Mouse (Mus musculus) layer of hippocampus, adult 2 months (tissue): ENCODE results near the gene Mmgt2. TPM values are rescaled to one million over a fixed set of nuclear protein-coding genes. Genes with fewer than 3 reads are reported as not detected.

Experiments used
- DNase-seq, 2 experiments: peaks; one replicate each; pipeline ENCODE4 v3.0.0; 2022; ENCODE audit warnings: low spot score in 2 of 2
- H3K27ac ChIP-seq: fragments of 200-600 bp; 2 replicates; pipeline ENCODE4 v1.8.1; 2022
- H3K4me3 ChIP-seq: fragments of 200-600 bp; 2 replicates; pipeline ENCODE4 v1.8.1; 2022; ENCODE audit warnings: mild to moderate bottlenecking
- CTCF ChIP-seq: fragments of 200-600 bp; conservative IDR thresholded peaks from 2 replicates; pipeline ENCODE4 v1.8.1; 2022; ENCODE audit warnings: antibody characterized with exemption, mild to moderate bottlenecking, moderate library complexity
- total RNA-seq, 2 experiments: library from RNA; stranded (reverse); gene quantifications; 2 replicates each; pipeline ENCODE4 v1.2.3; 2021

Gene Mmgt2
- total RNA-seq, 2 experiments from 2014 or later: 15.8 to 16.5 TPM

DNA sequence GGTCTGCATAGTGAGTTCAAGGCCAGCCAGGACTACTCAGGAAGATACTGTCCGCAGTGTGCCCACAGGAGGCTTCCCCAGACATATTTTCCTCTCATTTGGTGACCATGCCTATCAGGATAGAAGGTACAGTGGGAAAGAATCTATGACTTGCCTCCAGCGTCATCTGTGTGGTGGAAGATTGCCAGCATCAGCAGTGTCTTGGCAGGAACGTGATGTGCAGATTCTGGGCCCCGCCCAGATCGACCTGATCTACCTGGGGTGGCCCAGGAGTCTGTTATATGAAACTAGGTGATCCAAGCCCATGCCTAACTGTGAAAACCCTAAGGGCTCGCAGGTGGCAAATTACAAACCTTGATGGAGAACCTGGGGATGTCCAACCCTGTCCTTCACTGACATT is 21.5 kb downstream of the Mmgt2 start:
- DNase-seq: no peak
- TF ChIP-seq CTCF: no peak
- peak overlapping the region; percentile 20; the same call in 1 of the 2 replicates for H3K4me3 ChIP-seq
- H3K27ac ChIP-seq: peak overlapping the region; percentile 53; the same call in 1 of the 2 replicates

DNA sequence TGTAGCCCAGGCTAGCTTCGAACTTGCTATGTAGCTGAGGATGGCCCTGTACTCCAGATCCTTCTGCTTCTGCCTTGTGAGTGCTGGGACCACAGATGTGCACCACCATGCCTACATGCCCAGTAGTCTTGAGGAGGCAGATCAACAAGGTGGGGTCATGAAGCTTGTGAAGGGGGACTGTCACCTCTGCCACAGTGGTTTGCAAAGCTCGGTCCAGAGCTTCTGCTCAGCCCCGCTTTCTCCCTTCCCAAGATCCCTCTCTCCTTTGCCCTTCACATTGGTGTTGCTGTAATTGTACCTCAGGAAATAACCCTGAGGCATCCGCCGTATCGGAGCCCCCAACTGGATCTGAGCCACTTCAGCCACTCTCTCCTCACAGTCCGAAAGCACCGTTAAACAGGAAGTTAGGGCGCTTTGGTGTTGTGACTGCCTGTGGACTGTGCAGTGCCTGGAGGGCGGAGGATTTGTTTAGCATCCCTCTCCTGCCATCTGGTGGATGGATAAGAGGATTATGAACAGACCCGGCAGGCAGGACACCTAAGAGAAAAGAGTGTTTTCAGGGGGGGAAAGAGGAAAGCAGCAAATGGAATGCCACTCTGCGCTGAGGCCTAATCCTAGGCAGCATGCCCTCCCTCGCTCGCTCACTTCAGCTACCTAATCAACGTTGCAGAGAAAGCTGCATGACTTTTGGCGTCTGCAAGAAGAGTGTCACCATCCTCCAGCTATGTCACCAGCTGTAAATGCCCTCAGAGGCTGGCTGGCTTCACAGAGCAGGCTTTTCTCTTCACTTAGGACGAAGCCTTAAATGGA is 27.2 kb downstream of the Mmgt2 start:
- DNase-seq: peak; percentile 79 to 84
- H3K27ac ChIP-seq: no peak overlapping the region
- TF ChIP-seq CTCF: peak; percentile 84
- peak overlapping the region; percentile 28; the same call in 1 of the 2 replicates for H3K4me3 ChIP-seq

DNA sequence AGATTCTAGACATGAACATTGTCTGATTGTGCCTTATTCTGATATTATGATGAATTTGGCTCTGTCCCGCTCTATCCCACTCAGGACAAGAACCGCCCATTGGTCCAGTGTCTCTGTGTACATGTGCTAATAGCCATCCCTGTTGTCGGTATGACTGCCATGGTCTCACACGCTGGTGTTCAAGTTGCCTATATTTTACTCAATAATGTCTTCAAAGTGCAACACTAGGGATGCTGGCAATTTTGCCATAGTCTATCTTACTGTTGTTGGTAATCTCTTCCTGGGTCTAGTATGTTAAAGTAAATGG is 27.8 kb downstream of the Mmgt2 start:
- DNase-seq: no peak
- Histone ChIP-seq H3K4me3 (no peak overlapping the region), H3K27ac (no peak overlapping the region)
- no peak for TF ChIP-seq CTCF

DNA sequence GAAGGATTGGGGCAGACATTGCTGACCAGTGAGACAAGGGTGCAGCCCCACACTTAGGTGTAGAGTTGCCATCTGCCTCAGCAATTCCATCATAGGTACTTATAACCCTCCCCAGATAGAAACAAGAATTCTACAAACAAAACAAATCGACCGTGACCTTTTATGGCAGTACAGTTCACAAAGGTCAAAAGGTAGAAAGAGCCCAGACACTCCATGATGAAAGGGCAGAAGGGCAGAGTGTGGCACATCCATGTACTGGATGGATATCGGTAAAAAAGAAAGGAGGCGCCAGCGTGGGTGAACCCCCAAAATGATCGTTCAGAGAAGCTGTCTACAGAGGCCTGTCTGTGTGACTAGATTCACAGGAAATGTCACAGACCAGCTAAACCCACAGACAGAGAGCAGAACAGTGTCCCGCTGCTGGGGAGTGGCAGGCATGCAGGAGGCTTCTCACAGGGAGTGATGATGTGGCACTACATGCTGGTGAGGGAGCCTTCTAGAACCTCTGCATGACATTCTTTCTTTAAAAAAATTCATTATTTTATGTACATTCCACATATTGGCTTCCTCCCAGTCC is 30.4 kb downstream of the Mmgt2 start:
- Histone ChIP-seq H3K4me3 (no peak overlapping the region), H3K27ac (no peak overlapping the region)
- DNase-seq: no peak
- no peak for TF ChIP-seq CTCF

DNA sequence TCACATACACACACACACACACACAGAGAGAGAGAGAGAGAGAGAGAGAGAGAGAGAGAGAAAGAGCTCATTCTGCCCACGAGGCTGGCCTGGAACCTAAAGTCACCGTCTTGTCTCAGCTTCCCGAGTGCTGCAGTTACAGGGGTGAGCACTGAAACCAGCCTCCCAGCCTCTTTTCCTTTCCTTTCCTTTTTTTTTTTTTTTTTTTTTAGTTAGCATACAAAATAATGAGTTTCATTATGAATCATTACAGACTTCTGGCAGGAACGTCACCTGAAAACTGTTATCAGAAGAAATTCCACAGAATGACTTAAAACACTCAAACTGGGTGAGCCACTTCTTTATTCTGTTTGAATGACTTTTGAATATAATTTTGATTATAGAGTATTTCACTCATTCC is 31.5 kb downstream of the Mmgt2 start:
- DNase-seq: no peak
- TF ChIP-seq CTCF: no peak
- no peak overlapping the region for H3K4me3 ChIP-seq

DNA sequence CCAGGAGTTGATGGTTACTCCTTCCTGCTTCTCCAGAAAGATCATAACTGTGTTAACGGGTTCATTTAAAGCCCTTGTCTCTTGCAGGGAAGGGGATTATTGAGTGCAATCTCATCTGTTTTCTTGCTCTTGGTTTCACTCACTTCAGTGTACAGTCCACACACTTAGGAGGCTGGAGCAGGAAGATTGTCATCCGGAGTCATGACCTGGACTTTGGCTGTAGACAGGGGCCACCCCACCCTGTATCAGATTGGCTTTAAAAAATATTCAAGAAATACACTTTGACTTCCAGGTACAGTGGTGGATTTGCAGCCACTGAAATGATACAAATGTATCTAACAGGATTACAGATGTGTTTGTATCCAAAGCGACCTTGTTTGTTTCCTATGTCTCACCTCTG is 43.1 kb downstream of the Mmgt2 start:
- no peak for DNase-seq
- Histone ChIP-seq H3K4me3 (no peak overlapping the region), H3K27ac (no peak overlapping the region)
- no peak for TF ChIP-seq CTCF

More for the DNA sequence above, 31.5 kb downstream of the Mmgt2 start:
- H3K27ac ChIP-seq: no peak overlapping the region

DNA sequence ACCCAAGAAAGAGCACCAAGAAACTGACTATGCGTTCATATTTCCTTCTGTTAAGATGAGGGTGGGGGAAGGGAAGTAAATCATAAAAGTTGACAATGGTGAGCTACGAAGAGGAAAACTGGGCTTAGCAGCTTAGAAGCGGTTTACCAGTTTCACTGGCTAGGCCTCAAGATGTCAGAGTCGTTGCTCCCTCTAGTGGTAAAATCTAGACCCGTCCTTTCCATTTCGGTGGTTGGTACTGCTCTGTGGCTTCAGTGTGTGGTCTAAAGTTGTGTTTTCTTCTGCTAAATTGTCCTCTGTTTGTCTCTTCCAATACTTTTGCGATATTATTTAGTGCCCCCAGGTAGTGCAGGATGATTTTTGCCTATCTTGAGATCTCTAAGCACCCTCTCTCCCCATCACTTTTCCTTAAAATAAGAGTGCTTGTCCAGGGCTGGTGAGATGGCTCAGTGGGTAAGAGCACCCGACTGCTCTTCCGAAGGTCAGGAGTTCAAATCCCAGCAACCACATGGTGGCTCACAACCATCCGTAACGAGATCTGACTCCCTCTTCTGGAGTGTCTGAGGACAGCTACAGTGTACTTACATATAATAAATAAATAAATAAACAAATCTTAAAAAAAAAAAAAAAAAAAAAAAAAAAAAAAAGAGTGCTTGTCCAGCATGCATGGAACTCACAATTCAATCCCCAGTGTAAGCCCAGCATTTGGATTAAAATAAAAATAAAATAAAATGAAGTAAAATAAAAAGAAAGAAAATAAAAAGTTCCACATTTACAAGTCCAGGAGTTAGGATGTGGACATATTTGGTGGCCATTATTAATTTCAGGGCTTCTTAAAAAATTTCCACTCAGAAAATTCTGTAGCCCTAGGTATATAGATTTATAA is 45.1 kb downstream of the Mmgt2 start:
- no peak overlapping the region for H3K4me3 ChIP-seq
- no peak overlapping the region for H3K27ac ChIP-seq
- peak; percentile 41 to 44 for DNase-seq
- TF ChIP-seq CTCF: peak; percentile 87

DNA sequence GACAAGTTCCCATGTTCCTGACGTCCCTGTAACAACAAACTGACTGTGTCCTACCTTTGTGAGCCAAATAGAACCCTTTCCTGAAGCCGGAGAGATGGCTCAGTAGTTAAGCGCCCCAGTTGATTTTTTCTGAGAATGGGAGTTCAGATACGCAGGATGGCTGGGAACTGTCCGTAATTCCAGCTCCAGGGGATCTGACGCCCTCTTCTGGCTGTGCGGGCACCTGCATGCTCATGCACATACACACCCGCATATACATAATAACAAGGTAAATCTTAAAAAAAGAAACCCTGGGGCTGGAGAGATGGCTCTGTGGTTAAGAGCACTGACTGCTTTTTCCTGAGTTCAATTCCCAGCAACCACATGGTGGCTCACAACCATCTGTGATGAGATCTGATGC is 46.7 kb downstream of the Mmgt2 start:
- H3K4me3 ChIP-seq: no peak overlapping the region
- peak; percentile 31 for TF ChIP-seq CTCF
- no peak for DNase-seq
- H3K27ac ChIP-seq: no peak overlapping the region

DNA sequence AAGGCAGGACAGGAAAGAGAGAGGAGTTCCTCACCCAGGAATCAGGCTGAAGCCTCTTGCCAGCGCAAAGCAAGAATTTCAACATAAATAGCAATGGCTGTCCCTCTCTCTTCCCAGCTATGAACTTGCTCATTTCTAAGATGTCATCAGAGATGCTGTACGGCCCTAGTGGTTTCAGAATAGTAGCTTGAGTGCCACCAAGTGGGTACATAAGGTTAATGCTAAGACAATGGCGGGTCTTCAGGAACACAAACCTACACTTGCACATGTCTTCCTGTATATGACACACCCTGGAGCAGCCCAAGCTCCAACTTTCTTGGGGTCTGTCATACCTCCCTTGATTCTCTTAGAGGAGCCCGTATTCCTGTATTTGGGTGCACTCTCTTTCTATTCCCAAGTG is 51.3 kb downstream of the Mmgt2 start:
- DNase-seq: no peak
- no peak overlapping the region for H3K4me3 ChIP-seq
- no peak overlapping the region for H3K27ac ChIP-seq
- TF ChIP-seq CTCF: 0 out of 2 replicates have a peak, but pooled peaks have one; percentile 15

DNA sequence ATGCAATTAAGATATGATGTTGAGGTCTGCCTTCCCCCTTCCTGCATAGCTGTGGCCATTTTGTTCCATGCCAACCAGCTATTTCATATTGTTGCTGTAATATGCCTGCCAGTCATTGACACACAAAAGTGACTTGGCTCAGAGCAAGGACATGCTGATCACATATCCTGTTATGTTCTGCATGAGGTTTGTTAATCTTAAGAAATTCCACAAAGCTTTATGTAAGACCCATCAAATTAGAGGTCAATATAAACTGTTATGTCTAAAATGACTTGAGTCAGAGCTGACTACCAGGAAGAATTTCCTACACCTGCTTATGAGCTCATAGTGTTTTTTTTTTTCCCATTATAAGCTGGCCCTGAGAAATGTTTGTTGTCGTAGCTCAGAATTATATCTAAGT is 52.8 kb downstream of the Mmgt2 start:
- Histone ChIP-seq H3K4me3 (no peak overlapping the region), H3K27ac (no peak overlapping the region)
- no peak for TF ChIP-seq CTCF
- DNase-seq: no peak

DNA sequence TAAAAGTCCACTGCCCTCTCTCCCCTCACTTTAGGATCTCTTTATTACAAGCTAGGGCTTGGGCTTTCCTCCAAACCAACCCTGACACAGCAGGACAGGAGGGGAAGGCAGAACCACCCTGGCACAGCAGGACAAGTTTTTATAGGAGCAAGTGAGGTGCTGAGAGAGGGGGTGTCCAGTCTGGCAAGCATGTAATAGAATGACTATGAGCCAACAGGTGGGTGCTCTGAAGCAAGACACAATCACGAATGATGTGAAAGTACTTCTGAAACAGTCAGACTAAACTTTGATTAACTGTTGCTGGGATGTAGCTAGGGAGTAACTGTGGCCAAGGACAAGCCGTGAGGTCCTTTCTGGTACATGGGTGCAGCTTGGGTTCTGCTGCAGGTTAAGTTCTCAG is 57.7 kb downstream of the Mmgt2 start:
- H3K27ac ChIP-seq: no peak overlapping the region
- DNase-seq: no peak
- no peak for TF ChIP-seq CTCF
- H3K4me3 ChIP-seq: no peak overlapping the region

DNA sequence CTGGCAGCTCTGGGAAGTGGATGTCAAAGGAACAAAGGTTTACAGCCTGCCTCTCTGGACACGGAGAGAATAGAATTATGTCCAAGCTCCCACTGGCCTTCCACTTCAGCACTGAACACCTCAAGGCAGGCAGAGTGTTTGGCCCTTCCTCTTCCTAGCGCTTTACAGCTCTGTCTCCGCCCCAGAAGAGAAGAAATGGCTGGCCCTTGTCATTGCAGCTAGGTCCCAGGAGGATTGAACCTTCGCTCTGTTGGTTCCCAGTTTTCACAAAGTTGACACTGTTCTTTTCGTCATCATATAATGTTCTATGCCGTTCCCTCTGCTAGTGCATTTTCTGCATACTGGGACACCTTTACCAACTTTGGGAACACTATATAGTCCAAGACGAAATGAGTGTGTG is 59.8 kb downstream of the Mmgt2 start:
- TF ChIP-seq CTCF: no peak
- Histone ChIP-seq H3K27ac (no peak overlapping the region), H3K4me3 (no peak overlapping the region)
- no peak for DNase-seq

DNA sequence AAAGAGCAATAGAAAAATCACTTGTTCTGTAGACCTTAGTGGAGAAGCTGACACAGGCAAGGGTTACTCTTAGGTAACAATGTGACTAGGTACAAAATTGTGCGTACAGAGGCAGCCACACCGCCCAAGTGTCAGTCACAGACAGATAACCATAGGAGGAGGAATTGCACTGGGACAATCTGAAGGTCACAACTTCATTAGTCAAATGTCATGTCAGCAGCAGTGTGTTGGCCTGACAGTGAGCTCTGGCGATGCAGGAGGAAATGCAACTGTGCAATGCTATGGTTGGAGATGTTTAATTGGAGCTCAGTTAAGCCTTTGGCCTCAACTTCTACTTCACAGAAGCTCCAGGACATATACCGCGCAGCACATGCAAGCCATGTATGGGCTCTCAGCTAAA is 62.2 kb downstream of the Mmgt2 start:
- H3K27ac ChIP-seq: no peak overlapping the region
- DNase-seq: no peak
- no peak overlapping the region for H3K4me3 ChIP-seq
- no peak for TF ChIP-seq CTCF

Other genes with a start within 250 kb of the Mmgt2 start
- gene Pigl, start 190.2 kb upstream of the Mmgt2 start, total RNA-seq: 1 to 10 TPM; 7.3 to 8.7 TPM
- 100 to 1,000 TPM; 300 to 303 TPM for gene Ncor1, start 190.1 kb upstream of the Mmgt2 start, total RNA-seq
- gene Cenpv, start 109.4 kb upstream of the Mmgt2 start, total RNA-seq: 10 to 100 TPM; 36.3 to 43.2 TPM
- 1,000 to 10,000 TPM; 1,708 to 1,866 TPM for gene Ubb, start 97.5 kb upstream of the Mmgt2 start, total RNA-seq
- 10 to 100 TPM; 12.8 to 14.0 TPM for gene Trpv2, start 74.2 kb upstream of the Mmgt2 start, total RNA-seq
- gene Lrrc75a, start 141 bp upstream of the Mmgt2 start, total RNA-seq: 1 to 10 TPM; 7.3 to 7.6 TPM
- 10 to 100 TPM; 17.2 to 18.8 TPM for gene Zfp287, start 83.2 kb downstream of the Mmgt2 start, total RNA-seq
- gene Gm10428, start 104.4 kb downstream of the Mmgt2 start, total RNA-seq: not detected
- 10 to 100 TPM; 24.3 to 33.1 TPM for gene Zfp286, start 140.8 kb downstream of the Mmgt2 start, total RNA-seq
- gene Trim16, start 171.6 kb downstream of the Mmgt2 start, total RNA-seq: 1 to 10 TPM; 1.4 to 1.6 TPM
- gene Fbxw10, start 198.4 kb downstream of the Mmgt2 start, total RNA-seq: 1 to 10 TPM; 1.9 to 2.6 TPM
- 10 to 100 TPM; 27.6 to 30.5 TPM for gene Tvp23b, start 230.8 kb downstream of the Mmgt2 start, total RNA-seq